Mouse (Mus musculus) forebrain, postnatal 0 days (tissue): ENCODE measurements around the gene Olfr447. TPM values are rescaled to one million over a fixed set of nuclear protein-coding genes. Genes with fewer than 3 reads are reported as not detected.

Source experiments
- ATAC-seq: fragments of 200-750 bp; cut with Nextera tagmentation; 2 replicates; pipeline ENCODE4 v1.8.0; 2017; ENCODE audit warnings: mild to moderate bottlenecking, moderate library complexity
- DNase-seq: peaks from one replicate; pipeline ENCODE4 v3.0.0-alpha.2; 2015
- H3K27ac ChIP-seq: fragments of 300-500 bp; sonication (generic); 2 replicates; pipeline ENCODE4 v1.5.1; 2014; ENCODE audit warnings: low read depth, mild to moderate bottlenecking, antibody characterized with exemption, low read length, moderate library complexity, mixed read lengths
- H3K27me3 ChIP-seq: fragments of 300-500 bp; sonication (generic); 2 replicates; pipeline ENCODE4 v1.6.1; 2014; ENCODE audit warnings: mild to moderate bottlenecking, low read length, mixed read lengths; ENCODE audit not compliant: insufficient read depth
- H3K36me3 ChIP-seq: fragments of 300-500 bp; sonication (generic); 2 replicates; pipeline ENCODE4 v1.6.1; 2014; ENCODE audit warnings: mild to moderate bottlenecking, moderate library complexity; ENCODE audit not compliant: insufficient read depth
- H3K4me1 ChIP-seq: fragments of 300-500 bp; sonication (generic); 2 replicates; pipeline ENCODE4 v1.6.1; 2014; ENCODE audit warnings: antibody characterized with exemption; ENCODE audit not compliant: insufficient read depth
- H3K4me2 ChIP-seq: fragments of 300-500 bp; sonication (generic); 2 replicates; pipeline ENCODE4 v1.6.1; 2014; ENCODE audit warnings: low read depth, mild to moderate bottlenecking, moderate library complexity
- H3K4me3 ChIP-seq: fragments of 300-500 bp; sonication (generic); 2 replicates; pipeline ENCODE4 v1.5.1; 2014; ENCODE audit warnings: low read depth, low read length, mixed read lengths
- H3K9ac ChIP-seq: fragments of 300-500 bp; sonication (generic); 2 replicates; pipeline ENCODE4 v1.6.1; 2014; ENCODE audit warnings: mild to moderate bottlenecking
- H3K9me3 ChIP-seq: fragments of 300-500 bp; sonication (generic); 2 replicates; pipeline ENCODE4 v1.6.1; 2016; ENCODE audit warnings: low read length
- CTCF ChIP-seq: sonication (generic); IDR thresholded peaks from 2 replicates; pipeline ENCODE4 v1.5.1; 2016; ENCODE audit warnings: antibody characterized with exemption, control low read depth, low read depth
- WGBS: fragments of 180-500 bp; shearing (Covaris S2); extraction: QIAGEN DNeasy Blood & Tissue Kit; methylation state at CpG from one replicate; pipeline ENCODE4 v1.1.7; 2014; 5-methylcytosine and 5-hydroxymethylcytosine counted together
- polyA plus RNA-seq: library from polyadenylated mRNA; unstranded; fragments of >200 nt; fragmentation: Nextera tagmentation; extraction: Ambion mirVana; gene quantifications from 2 replicates; pipeline ENCODE4 v1.2.1, GENCODE M21; 2015
- total RNA-seq: library from RNA; depleted of rRNA; stranded (reverse); fragments of >200 nt; gene quantifications from 2 replicates; pipeline ENCODE4 v1.2.3, GENCODE M21; 2014; rRNA removed

Olfr447 gene
- total and polyA plus RNA-seq, 2 experiments from 2014 or later: not detected

DNA sequence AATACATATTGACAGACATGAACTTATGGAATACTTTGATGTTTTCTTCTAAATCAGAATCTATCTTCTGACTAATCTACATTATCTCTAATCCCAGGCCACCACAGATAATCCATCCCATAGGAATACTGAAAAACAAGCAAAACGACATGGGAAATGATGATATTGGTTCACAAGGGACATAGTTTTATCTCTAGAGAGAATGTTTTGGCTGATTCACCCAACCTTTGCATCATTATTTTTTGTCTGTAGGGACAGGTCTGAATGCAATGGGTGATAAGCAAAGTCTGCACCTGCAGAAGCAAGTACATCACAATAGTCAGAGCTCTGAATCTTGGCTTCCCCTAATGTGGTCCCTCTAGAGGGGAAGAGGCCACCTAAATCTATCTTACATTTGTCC, 40.1 kb downstream of the Olfr447 start, which contains the start of gene Olfr444:
Gene Olfr444 (plus strand): TSS at position 301 of the 400 bp plus-strand sequence.
- H3K4me1 ChIP-seq: no peaks in the 10 kb centered on the region
- H3K27me3 ChIP-seq: no peaks in the 10 kb centered on the region
- H3K9me3 ChIP-seq: no peaks in the 10 kb centered on the region
- H3K4me2 ChIP-seq: no peak within 1 kb of the TSS
- no peak within 1 kb of the TSS for H3K27ac ChIP-seq
- DNase-seq (no peak), ATAC-seq (no peak)
- WGBS: 88% methylated on average over 1 of the region's 1 CpGs
- no peak within 1 kb of the TSS for H3K4me3 ChIP-seq
- no peak for TF ChIP-seq CTCF
- H3K9ac ChIP-seq: no peak within 1 kb of the TSS
- no peaks in the 10 kb centered on the region for H3K36me3 ChIP-seq

Other genes starting within 250 kb of the Olfr447 start
- 242 and 286 TPM in 2 replicates for gene Tcaf1, start 198.8 kb upstream of the Olfr447 start, total RNA-seq
- gene Tcaf1, start 198.8 kb upstream of the Olfr447 start, polyA plus RNA-seq: 147 and 183 TPM in 2 replicates
- not detected in 2 replicates for gene Olfr453, start 169.5 kb upstream of the Olfr447 start, total RNA-seq
- not detected in 2 replicates for gene Olfr453, start 169.5 kb upstream of the Olfr447 start, polyA plus RNA-seq
- gene Olfr38, start 152.5 kb upstream of the Olfr447 start, total RNA-seq: not detected in 2 replicates
- gene Olfr38, start 152.5 kb upstream of the Olfr447 start, polyA plus RNA-seq: not detected in 2 replicates
- not detected in 2 replicates for gene Olfr452, start 123.8 kb upstream of the Olfr447 start, total RNA-seq
- gene Olfr452, start 123.8 kb upstream of the Olfr447 start, polyA plus RNA-seq: not detected in 2 replicates
- gene Olfr450, start 96.9 kb upstream of the Olfr447 start, total RNA-seq: not detected in 2 replicates
- not detected in 2 replicates for gene Olfr450, start 96.9 kb upstream of the Olfr447 start, polyA plus RNA-seq
- not detected in 2 replicates for gene Olfr449, start 74.5 kb upstream of the Olfr447 start, total RNA-seq
- gene Olfr449, start 74.5 kb upstream of the Olfr447 start, polyA plus RNA-seq: not detected in 2 replicates
- gene Olfr448, start 18.4 kb upstream of the Olfr447 start, total RNA-seq: not detected in 2 replicates
- gene Olfr448, start 18.4 kb upstream of the Olfr447 start, polyA plus RNA-seq: not detected in 2 replicates
- gene Olfr446, start 12.5 kb downstream of the Olfr447 start, total RNA-seq: not detected in 2 replicates
- gene Olfr446, start 12.5 kb downstream of the Olfr447 start, polyA plus RNA-seq: not detected in 2 replicates
- gene Olfr444, start 40.2 kb downstream of the Olfr447 start, total RNA-seq: not detected in 2 replicates
- gene Olfr444, start 40.2 kb downstream of the Olfr447 start, polyA plus RNA-seq: not detected in 2 replicates
- gene Olfr441, start 197.5 kb downstream of the Olfr447 start, total RNA-seq: not detected in 2 replicates
- gene Olfr441, start 197.5 kb downstream of the Olfr447 start, polyA plus RNA-seq: not detected in 2 replicates
- gene Olfr237-ps1, start 237.7 kb downstream of the Olfr447 start, total RNA-seq: 0.15 and 0.19 TPM in 2 replicates
- gene Olfr237-ps1, start 237.7 kb downstream of the Olfr447 start, polyA plus RNA-seq: not detected in 2 replicates